Mouse (Mus musculus) mouse trophoblast stem cell (cell line): ENCODE measurements around the gene Emid1.

Experiments
- in situ Hi-C, 2 experiments: fragments of 300-500 bp; cut with MseI, MboI; formaldehyde crosslinking; loops; 2 replicates in 1 of 2; 3 replicates in 1 of 2; pipeline ENCODE4 v1.15.1; 2025

Gene Emid1

DNA sequence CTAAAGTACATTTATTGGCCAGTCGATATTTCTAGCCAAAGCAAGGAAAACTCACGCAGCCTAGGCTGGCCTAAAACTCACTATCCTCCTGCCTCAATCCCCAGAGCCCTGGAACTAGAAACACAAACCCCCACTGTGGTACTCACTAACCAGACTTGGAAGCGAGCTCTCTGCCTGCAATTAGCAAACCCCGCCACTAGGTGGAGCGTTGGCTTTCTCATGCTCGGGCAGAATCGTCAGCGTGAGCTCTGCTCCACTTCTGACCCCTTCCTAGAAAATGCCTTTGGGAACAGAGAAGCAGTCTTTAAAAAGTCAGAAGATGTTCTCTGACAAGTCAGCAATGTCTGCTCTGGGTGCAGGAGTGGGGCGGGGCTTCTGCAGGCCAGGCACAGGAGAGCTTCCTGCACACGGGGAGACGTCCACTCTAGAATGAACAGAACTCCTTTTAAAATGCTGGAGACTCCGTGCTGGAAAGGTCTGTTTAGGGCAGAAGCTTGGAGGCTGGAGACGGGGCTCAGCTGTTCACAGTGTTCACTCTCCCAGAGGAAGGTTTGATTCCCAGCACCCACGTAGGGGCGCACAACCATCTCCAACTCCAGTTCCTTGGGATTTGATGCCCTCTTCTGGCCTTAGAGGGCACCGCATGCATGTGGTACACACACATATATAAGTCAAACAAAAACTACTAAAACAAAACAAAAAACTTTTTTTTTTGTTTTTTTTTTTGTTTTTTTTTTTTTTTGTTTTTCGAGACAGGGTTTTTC is 8.8 kb upstream of the Emid1 start:
- in situ Hi-C loops, result no loop called here

GRCm38 (mm10) chr11:5158056-5158455 is 6.0 kb upstream of the Emid1 start:
- in situ Hi-C loops, result no loop called here

DNA sequence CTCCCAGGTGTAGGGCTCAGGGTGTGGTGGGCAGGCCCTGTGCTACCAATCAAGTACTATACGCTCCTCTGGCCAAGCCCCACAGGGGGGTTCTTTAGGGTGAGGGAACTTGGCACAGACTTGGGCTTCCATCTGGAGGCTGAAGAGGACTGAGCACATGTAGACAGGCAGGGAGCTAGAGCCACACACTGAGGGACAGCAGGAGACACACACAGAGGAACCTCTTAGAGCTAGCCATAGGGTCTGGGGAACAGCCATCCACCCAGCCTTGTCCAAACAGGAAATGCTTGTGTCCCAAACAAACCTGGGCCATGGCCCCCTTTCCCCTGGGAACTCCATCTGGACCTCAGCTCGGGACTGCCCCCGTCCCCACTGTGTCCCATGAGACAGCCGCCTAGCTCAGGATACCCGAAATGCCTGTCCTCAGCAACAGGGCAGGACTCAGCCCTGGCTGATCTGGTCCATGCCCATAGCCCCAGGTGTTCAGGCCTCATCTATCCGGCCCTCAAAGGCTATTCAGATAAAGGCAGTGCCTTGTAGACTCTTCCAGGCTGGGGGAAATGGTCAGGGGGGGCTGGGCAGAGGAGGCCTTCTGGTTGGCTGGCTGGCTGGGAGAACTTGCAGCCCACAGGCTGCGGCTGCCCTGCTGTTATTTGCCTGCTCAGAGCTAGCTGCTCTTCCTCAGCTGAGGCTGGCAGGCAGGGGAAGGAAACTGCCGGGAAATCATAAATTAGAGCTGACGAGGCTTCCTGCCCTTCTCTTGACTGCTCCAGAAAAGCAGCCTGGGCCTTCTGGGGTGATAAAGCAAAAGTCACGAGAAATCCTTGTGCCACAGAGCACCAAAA is 3.1 kb upstream of the Emid1 start:
- in situ Hi-C loops, result no loop called here

DNA sequence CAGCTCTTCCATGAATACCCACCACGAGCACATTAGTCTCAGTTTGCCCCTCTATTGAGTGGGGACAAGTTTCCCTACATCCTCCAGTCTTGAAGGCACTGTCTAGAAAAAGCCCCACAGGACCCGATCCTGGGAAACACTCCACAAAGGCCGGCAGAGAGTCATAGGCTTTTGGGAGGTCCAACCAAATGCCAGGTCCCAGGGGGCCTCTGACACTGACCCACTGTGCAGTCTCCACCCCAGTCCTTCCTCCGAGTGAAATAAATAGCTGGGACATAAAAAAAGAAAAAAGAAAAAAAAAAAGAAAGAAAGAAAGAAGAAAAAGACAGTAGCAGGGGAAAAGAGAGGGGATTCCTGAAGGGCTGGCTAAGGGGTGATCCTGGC is 818 bp downstream of the Emid1 start:
- in situ Hi-C loops, result no loop called here

GRCm38 (mm10) chr11:5150416-5151246 is 1.4 kb downstream of the Emid1 start:
- in situ Hi-C loops, result no loop called here

- in situ Hi-C loops, result no loop called here
These were observed 2.1 kb downstream of the Emid1 start for GRCm38 (mm10) chr11:5149955-5150354.

DNA sequence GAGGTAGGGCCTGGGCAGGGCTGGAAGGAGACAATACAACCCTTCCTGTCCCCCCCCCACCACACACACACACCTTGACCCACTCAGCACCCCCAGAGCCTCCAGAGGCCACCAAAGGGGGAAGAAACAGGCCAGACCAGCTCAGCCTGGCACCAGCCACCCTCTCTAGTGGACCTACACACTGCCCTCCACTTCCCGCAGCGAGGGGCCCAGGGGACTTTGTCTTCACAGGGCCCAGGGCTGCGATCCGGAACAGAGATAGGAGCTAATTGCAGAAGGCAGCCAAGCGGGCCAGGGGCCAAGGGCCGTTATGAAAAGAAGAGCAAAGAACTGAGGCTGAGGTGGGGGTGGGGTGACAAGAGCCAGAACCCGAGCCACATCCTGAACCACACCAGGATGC is 2.8 kb downstream of the Emid1 start:
- in situ Hi-C loops, result no loop called here

DNA sequence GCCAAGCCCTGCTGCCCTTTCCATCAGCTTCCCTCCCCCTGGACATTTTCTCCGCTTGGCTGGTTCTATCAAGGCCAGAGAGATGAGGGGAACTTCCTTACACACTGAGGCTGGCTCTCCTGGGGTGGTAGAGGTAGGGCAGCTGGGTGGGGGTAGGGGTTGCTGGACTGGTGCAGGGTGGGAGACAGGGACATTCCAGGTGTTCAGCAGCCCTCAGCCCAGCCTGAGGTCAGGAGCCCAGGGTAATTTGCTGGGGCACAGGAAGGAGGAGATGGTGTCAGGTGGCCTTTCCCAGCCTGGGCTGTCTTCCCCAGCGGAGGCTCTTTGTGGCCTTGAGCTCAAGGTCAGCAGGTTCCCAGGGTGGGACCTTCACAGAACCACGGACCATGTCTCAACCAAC is 6.5 kb downstream of the Emid1 start:
- in situ Hi-C loops, result no loop called here

GRCm38 (mm10) chr11:5141965-5142364 is 10.1 kb downstream of the Emid1 start:
- in situ Hi-C loops, result no loop called here

DNA sequence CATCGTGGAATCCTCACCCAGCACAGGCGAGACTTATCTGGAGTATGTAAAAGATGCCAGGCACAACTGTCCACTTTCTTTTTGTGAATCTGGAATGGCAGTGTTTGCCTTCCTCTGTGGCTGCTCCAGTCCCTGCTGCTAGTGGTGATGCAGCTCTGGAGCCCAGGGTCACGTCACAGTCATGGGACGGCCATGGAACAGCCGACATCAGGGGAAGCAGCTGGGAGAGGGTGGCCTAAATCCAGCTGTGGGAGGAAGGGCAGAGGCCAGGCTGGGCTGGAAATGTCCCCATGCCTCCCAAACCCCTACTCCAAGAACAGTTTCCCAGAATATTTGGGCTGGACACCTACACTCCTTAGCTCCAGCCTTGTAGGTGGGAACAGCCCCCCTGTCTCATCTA is 10.8 kb downstream of the Emid1 start:
- in situ Hi-C loops, result no loop called here

GRCm38 (mm10) chr11:5140619-5141018 is 11.4 kb downstream of the Emid1 start:
- in situ Hi-C loops, result no loop called here

DNA sequence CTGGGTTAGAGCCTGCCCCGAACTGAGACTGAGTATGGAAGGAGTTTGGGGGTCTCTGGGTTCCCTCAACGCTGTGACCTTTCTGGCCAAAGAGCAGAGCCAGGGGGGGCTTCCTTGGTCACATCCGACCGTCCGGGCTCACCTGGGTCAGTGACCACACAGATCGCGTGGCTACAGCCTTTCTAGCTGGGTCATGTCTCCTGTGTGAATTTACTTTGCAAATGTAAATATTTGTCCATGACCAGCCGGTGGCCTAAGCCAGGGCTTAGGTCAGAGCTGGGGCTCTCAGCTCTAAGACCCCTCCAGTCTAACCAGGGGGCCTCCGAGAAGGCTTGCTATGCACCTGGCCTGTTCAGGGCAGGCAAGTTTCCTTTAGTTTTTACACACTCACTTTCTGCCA is 12.7 kb downstream of the Emid1 start:
- in situ Hi-C loops, result no loop called here

- in situ Hi-C loops, result no loop called here
These were observed 13.4 kb downstream of the Emid1 start for GRCm38 (mm10) chr11:5138642-5139041.

GRCm38 (mm10) chr11:5135914-5136313 is 16.1 kb downstream of the Emid1 start:
- in situ Hi-C loops, result no loop called here

DNA sequence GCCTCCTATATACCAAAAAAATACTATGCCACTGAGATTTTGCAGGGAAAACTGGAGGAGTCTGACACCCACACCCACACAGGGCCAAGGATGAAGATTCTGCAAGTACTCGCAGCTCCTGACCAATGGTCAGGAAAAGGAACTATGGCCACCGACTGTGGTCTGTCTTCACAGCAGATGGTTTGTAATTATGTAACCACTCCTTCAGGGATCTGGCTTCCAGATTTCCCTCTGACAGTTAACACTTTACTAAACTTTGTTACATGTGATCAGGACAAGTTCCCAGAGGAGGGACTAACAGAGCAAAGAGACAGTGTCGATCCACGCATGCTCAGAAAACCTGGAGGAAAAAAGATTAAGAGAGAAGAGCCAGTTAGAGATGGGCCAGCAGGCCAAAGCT is 19.3 kb downstream of the Emid1 start:
- in situ Hi-C loops, result no loop called here

DNA sequence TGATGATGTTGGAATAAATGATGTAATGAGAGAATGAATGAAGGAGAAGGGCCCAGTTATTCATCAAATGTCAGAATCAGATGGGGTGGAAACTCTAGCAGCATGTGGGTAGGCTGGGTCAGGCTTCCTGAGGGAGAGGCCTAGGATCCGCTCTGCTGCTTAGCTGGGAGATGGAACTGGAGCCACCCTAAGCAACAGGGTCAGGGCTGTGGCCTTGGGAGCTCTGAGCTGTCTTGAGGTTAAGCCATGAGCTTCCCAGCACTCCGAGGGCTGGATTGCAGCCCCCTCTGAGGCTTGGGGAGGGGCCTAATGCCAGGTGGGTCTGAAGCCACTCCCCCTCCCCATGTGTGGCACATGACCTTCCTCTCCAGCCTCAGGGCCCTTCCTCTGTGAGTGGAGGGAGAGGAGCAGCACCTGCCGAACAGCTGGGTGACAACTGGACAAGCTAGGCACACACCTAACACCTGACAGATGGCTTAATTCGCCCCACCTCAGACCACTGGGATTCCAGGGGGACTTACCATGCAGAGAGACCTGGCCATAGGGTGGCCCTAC is 21.9 kb downstream of the Emid1 start:
- in situ Hi-C loops, result no loop called here

- in situ Hi-C loops, result no loop called here
These were observed 23.0 kb downstream of the Emid1 start for GRCm38 (mm10) chr11:5129035-5129480.

- in situ Hi-C loops, result no loop called here
These were observed 26.3 kb downstream of the Emid1 start for GRCm38 (mm10) chr11:5125713-5126112.

DNA sequence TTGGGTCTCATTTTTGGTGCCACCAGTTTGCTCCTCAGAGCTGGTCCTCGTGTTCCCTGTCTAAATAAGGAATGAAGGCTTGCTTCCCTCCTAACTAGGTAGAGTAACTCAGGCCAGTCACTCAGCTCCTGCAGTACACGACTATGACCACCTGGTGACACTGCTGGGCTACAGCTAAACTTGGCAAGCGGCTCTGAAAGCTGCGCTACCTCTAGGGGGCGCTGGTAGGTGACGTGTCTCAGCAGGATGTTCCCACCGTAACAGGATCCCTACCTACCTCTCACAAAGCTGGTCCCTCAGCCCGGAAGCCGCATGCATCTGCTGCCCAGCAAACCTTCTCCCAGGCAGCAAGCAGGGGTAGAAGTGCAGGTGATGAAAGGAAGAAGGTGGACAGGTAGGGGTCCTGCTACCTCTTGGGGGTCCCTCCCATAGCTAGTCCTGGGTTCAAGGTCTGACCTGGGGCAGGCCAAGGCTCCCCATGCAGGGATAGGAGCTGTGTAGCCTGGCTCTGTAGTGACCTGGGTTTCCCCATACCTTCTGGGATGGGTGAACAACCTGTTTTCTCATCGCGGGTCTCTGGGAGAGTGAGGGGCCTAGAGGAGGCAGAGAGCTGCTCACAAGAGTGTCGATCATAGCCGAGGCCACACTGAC is 37.0 kb downstream of the Emid1 start:
- in situ Hi-C loops, result loop anchor here (10.0 kb wide), 1 partner anchor 170 kb away; no protein-coding TSS in a partner anchor

DNA sequence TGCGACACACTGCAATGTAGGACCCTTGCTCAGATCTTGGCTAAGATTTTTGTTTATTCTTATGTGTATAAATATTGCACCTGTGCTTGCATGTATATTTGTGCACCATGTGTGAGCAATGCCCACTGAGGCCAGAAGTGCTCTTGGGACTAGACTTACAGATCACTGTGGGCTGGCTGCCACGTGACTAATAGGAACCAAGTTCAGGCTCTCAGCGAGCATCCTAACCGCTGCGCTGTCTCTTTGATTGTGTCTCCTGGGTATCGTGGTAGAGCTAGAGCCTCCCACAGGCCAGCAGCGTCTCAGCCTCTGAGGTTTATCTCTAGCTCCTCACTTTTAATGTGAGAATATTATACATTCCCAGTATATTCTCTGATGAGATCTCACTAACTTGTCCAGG is 38.4 kb downstream of the Emid1 start:
- in situ Hi-C loops, result loop anchor here (10.0 kb wide), 1 partner anchor 171 kb away; no protein-coding TSS in a partner anchor

GRCm38 (mm10) chr11:5109441-5109840 is 42.6 kb downstream of the Emid1 start:
- in situ Hi-C loops, result no loop called here
